Mouse (Mus musculus) mouse embryonic stem cell (cell line): ENCODE data around the gene Nod2.
"Not testable (repeated sequence)": the region's sequence is repeated elsewhere in the genome, so short reads cannot be mapped to it uniquely, and the experiment has no call there.

ENCODE experiments used
- in situ Hi-C, 2 experiments: fragments of 300-500 bp; cut with MboI; formaldehyde crosslinking; loops; 1 replicate in 1 of 2; 3 replicates in 1 of 2; pipeline ENCODE4 v1.14.3; 2019 to 2020; ENCODE audit warnings: low sequenced_read_pairs in 2 of 2, low pct_unique_long_range_greater_than_20kb in 1 of 2, mixed read lengths in 1 of 2; ENCODE audit not compliant: unreplicated experiment in 1 of 2

Nod2 gene

DNA sequence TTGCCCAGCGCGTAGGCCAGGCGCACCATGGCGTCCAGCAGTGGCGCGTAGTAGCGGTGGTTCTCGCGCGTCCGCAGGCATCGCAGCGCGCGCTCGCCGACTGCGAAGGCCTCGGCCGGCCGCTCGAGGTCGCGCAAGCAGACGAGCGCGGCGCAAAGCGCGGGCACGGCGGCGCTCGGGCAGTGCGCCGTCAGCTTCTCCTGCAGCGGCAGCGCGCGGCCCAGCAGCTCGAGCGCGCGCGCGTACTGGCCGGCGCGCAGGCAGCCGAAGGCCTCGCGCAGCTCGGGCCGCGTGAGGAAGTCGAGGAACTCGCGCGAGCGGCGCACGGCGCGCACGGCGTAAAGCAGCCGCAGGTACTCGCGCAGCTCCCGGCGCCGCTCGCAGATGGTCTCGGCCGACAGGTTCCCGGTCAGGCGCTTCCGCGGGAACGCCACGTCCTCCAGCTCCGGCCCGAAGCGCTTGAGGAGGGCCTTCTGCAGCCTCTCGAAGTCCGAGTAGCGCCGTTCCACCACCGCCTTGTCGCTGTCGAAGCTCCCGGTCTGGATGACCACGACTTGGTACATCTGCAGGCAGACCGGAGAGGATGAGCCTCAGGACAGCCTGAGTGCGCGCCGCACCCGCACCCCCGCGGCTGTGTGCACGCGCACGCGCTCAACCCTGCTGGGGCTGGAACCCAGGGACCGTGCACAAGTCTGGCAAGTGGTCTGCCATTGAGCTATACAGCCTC is 19.7 kb upstream of the Nod2 start:
- in situ Hi-C loops, result no loop called here

- in situ Hi-C loops, result no loop called here
Measured at GRCm38 (mm10) chr8:88628001-88628774, 18.9 kb upstream of the Nod2 start.

- in situ Hi-C loops, result no loop called here
Measured at GRCm38 (mm10) chr8:88630225-88630624, 16.9 kb upstream of the Nod2 start.

DNA sequence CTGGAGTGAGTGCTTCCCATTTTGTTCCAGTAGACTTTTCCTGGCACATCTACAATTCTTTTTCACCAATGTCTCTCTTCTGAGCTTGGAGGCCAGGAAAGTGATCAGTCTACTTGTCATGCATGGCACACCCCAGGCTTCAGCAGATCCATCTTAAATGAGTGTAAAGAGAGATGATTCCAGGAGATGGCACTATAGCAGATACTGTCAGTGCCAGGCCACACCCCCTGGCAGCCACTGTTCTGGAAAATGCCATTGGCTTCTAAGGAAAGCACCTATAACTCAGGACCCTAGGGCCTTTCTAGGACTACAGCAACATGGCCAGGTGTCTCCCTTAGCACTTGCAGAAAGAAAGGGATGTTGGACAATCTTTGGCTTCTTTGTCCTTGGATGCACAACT is 16.0 kb upstream of the Nod2 start:
- in situ Hi-C loops, result no loop called here

DNA sequence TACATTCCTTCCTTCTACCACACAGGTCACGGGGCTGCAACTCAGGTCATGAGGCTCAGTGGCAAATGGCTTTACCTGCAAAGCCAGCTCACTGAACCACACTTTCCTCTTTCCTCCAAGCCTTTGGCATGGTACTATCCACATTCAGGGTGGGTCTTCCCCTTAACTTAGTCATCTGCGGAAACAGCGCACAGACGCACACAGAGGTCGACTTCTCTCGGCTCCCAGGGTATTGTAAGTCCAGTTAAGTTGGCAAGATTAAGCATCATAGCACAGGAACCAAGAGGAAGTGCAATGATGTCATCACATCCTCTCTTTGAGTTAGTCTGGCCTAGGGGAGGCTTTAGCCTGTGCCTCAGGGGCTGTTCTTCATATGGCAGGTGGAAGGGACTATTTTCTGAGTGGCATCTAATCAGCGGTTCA is 13.8 kb upstream of the Nod2 start:
- in situ Hi-C loops, result no loop called here

- in situ Hi-C loops, result no loop called here
Measured at GRCm38 (mm10) chr8:88635474-88636397, 11.4 kb upstream of the Nod2 start, which contains the start of gene Snx20. Snx20 (minus strand) TSS chr8:88636128.

DNA sequence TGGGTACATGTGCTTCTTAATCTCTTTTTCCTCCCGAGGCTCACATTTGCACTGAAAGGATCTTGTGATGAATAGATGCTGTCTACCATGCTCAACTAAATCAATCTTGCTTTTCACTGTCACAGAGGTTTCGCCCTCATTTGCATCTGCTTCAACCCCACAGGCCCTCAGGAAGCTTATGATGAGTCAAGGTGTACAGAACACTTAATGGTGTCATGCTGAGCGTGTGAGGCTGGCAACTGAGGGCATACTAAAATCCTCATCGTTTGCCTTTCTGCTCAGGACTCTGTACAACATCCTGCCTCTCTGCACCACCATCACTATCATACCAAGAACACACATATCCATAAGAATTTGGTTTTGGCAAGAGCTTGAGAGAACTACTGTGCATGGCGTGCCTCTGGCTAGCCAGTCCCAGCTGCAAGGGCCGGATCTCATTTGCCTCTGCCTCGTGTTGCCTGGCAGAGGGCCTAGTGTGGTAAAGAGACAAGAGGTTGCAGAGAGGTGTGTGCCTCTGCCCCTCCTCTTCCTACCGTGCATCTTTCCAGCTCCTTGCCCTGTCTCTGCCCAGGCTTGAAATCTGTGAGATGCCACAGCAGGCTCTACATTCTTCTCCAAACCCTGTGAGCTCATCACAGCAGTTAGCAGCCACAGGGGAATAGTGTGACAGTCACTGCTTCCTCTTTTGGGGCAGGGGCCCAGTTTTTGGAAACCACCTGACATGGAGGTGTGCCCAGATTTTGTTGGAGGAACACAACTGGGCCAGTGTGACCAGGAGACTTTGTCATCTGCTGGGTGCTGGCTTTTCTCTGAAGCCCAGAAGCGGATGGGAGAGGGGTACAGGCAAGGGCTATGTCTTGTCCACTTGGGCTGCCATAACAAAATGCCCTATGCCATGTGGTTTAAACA is 9.8 kb upstream of the Nod2 start:
- in situ Hi-C loops, result no loop called here

- in situ Hi-C loops, result no loop called here
Measured at GRCm38 (mm10) chr8:88638908-88639307, 8.2 kb upstream of the Nod2 start.

DNA sequence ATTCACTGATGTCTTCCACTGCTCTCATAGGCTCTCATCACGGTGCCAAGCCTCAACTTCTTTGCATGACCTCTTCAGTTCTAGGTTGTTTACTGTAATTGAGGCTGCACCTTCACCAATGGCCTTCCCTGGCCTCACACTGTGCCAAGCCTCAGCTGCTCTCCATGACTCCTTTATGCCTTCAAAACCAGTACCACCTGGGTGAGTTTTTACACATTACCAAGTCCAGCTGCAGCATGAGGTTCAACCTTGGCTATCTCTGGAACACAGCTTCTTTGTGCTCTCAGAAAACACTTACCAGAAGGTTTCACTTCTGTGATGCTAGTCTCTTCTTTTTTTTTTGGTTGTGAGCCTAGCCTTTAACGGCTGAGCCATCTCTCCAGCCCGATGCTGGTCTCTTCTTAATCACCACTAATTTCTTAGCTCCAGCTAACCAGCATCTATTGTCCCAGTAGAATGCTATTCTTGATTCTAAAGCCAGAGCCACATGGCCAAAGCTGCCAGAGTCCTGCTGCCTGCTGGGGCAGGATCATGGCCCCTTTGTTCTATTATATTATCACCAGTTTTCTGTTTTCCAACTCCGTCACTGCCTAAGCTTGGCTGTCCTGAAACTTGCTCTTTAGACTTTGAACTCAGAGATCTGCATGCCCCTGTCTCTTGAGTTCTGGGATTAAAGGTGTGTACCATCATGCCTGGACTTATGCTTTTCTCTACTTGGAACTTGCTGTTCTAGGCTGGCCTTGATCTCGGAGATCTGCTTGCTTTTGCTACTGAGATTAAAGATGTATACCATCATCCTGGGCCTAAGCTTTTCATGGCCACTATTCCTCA is 4.2 kb upstream of the Nod2 start:
- in situ Hi-C loops, result no loop called here

DNA sequence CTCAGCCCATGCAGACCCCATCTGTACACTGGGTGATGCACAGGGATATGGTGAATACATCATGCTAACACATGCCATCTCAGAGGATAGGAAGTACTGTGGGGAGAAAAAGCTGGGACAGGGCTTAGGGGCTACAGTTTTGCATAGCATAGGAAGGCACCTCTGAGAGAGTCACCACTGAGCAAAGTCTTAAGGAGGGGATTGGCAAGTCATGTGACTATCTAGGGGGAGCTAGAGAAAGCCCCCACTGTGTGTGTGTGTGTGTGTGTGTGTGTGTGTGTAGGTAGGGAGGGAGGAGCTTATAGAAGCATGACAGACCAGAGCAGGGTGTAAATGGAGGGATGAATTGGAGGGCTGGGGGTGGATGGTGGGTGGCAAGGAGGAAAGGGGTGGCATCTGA is 1.2 kb downstream of the Nod2 start:
- in situ Hi-C loops, result no loop called here

- in situ Hi-C loops, result no loop called here
Measured at GRCm38 (mm10) chr8:88650016-88650708, 3.0 kb downstream of the Nod2 start.

- in situ Hi-C loops, result not testable (repeated sequence)
Measured at GRCm38 (mm10) chr8:88651122-88651521, 4.0 kb downstream of the Nod2 start.

- in situ Hi-C loops, result no loop called here
Measured at GRCm38 (mm10) chr8:88655334-88655733, 8.2 kb downstream of the Nod2 start.

DNA sequence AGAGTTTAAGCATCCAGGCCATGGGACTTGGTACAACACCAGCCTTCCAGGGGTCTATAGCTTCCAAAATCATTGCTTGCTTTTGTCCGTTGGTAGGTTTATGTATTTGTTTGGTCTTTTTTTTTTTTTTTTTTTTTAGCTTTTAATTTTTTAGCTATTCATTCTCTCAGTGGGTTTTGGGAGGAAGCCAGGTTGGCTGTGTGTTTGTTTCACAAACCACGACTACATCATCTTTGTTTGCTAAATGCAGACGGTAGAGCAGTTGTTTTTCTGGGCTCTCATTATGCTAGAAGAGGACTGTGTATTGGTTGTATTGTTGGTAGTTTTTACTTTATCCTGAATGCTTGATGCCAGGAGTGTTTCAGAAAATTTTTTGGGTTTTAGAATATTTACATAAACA is 12.8 kb downstream of the Nod2 start:
- in situ Hi-C loops, result no loop called here

DNA sequence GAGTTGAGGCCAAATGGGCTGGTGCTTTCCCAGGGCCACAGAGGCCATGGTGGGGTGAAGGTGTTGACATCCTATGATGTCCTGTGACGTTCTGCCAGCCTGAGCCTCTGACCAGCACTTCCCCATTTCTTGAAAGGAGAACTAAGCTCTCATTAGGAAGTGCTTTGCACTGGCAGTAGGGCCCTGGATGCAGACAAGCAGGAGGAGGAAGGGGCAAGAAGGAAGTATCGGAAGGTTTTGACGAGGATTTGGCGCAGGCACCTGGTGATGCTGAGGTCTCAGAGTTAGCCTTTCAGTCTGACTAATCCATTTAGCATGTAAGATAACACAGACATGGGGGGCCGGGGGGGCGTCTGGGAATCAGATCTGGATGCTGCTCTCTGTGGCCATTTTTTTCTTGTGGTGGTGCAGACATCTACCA is 15.3 kb downstream of the Nod2 start:
- in situ Hi-C loops, result no loop called here

- in situ Hi-C loops, result no loop called here
Measured at GRCm38 (mm10) chr8:88664121-88664520, 17.0 kb downstream of the Nod2 start.

GRCm38 (mm10) chr8:88664947-88665346 is 17.8 kb downstream of the Nod2 start:
- in situ Hi-C loops, result no loop called here
